In the genomic region with DNA sequence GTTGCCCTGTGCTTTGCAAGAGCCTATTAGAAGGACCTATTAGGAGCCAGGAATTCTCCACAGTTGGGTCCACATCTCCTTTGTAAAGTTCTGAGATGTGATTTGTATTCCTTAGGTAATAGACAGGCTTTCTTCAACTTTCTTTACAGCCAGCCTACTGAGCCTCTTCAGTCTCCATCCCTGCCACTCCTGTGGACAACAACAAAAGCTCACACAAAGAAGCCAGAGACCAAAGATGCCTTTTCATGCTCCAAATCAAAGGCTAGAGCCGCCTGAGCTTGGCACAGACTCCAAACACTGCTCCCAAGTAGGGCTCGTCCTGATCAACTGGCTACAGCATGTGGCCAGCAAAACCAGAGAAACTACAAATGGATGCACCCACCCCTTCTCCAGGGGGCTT, we compare ENCODE assay signal across 26 mouse cellular contexts.
A peak's percentile ranks its signal among the peaks of the same experiment; 100 is the strongest.
DNase-seq lines count a peak whose midpoint lies in the region; ATAC-seq and TF ChIP-seq lines count a peak whose summit lies in the region.
"Had no signal": no experiment of that assay in that cellular context is flagged by ENCODE, and none has a peak within 500 bp of the region (broad histone marks: within the 10 kb centered on the region; RNA-seq: fewer than 3 reads in every experiment).

No protein-coding gene starts in this region.

- H3K4me2 ChIP-seq in hindbrain, postnatal 0 days (ENCODE audit: low read depth, low read length), result no peak overlapping the region
- H3K4me2 ChIP-seq in midbrain, embryonic 13.5 days (replicated peaks), result no peak overlapping the region
- H3K4me2 ChIP-seq: embryonic facial prominence, embryonic 13.5 days; heart, embryonic 15.5 days; hindbrain, embryonic 12.5 days; limb, embryonic 13.5 days; liver, embryonic 11.5 days; lung, embryonic 15.5 days had no signal

- no peaks in the 10 kb centered on the region for H3K27me3 ChIP-seq in hindbrain, embryonic 10.5 days (ENCODE audit: insufficient read depth, poor library complexity, severe bottlenecking)
- H3K27me3 ChIP-seq in hindbrain, postnatal 0 days (ENCODE audit: insufficient read depth, low read length), result no peaks in the 10 kb centered on the region
- H3K27me3 ChIP-seq in midbrain, embryonic 13.5 days, result no peaks in the 10 kb centered on the region
- H3K27me3 ChIP-seq: CH12.LX; embryonic facial prominence, embryonic 13.5 days; heart, embryonic 15.5 days; hindbrain, embryonic 12.5 days; limb, embryonic 13.5 days; lung, embryonic 15.5 days had no signal

- no peaks in the 10 kb centered on the region for H3K9me3 ChIP-seq in hindbrain, embryonic 10.5 days
- no peaks in the 10 kb centered on the region for H3K9me3 ChIP-seq in hindbrain, postnatal 0 days (ENCODE audit: low read length)
- H3K9me3 ChIP-seq in midbrain, embryonic 13.5 days, result no peaks in the 10 kb centered on the region
- H3K9me3 ChIP-seq: embryonic facial prominence, embryonic 13.5 days; heart, embryonic 10.5 days; heart, embryonic 15.5 days; hindbrain, embryonic 12.5 days; lung, embryonic 15.5 days had no signal

- no peak overlapping the region for H3K9ac ChIP-seq in hindbrain, postnatal 0 days (replicated peaks; ENCODE audit: low read length)
- H3K9ac ChIP-seq in midbrain, embryonic 13.5 days (replicated peaks), result no peak overlapping the region
- H3K9ac ChIP-seq: embryonic facial prominence, embryonic 13.5 days; heart, embryonic 15.5 days; hindbrain, embryonic 12.5 days; limb, embryonic 13.5 days; lung, embryonic 15.5 days had no signal

- H3K27ac ChIP-seq in hindbrain, embryonic 10.5 days, result peak overlapping the region; percentile 62; the same call in 1 of the 2 replicates
- H3K27ac ChIP-seq in hindbrain, postnatal 0 days, result no peak overlapping the region
- H3K27ac ChIP-seq in midbrain, embryonic 13.5 days, result peak overlapping the region; percentile 9; the same call in 1 of the 2 replicates
- H3K27ac ChIP-seq: embryonic facial prominence, embryonic 13.5 days; heart, embryonic 10.5 days; heart, embryonic 15.5 days; hindbrain, embryonic 12.5 days; left cerebral cortex, adult 2 months; limb, embryonic 13.5 days; lung, embryonic 15.5 days had no signal

- DNase-seq in hindbrain, embryonic 10.5 days (ENCODE audit: low spot score), result no peak
- no peak for DNase-seq in hindbrain, postnatal 0 days (ENCODE audit: low spot score)
- peak; percentile 38 for DNase-seq in brain, adult 2 months (ENCODE audit: low read depth, low spot score)
- DNase-seq in embryo, embryonic 10.5 days (ENCODE audit: low spot score), result peak; percentile 19
- DNase-seq in B cell, adult 2 months, result no peak
- DNase-seq: adrenal gland, postnatal 10 days; cerebellum, adult 18-20 months; cerebellum, postnatal 14 days; gastrocnemius, postnatal 25 days; heart, adult 11 months; kidney, adult 11 months; kidney, postnatal 14 days; thymus, adult 2 months had no signal

- H3K4me1 ChIP-seq in hindbrain, embryonic 10.5 days (replicated peaks), result peaks cover 7% of the 10 kb centered on the region; the same call in 1 of the 2 replicates
- H3K4me1 ChIP-seq in hindbrain, postnatal 0 days (ENCODE audit: insufficient read depth, low read length), result no peaks in the 10 kb centered on the region
- peaks cover 9% of the 10 kb centered on the region for H3K4me1 ChIP-seq in midbrain, embryonic 13.5 days (replicated peaks)
- H3K4me1 ChIP-seq: embryonic facial prominence, embryonic 13.5 days; heart, embryonic 10.5 days; heart, embryonic 15.5 days; hindbrain, embryonic 12.5 days; limb, embryonic 13.5 days; lung, embryonic 15.5 days had no signal

- no peak for TF ChIP-seq CTCF in hindbrain, postnatal 0 days (IDR thresholded peaks at IDR 0.05; ENCODE audit: low read depth)

- H3K4me3 ChIP-seq in hindbrain, embryonic 10.5 days, result no peak overlapping the region
- no peak overlapping the region for H3K4me3 ChIP-seq in hindbrain, postnatal 0 days (ENCODE audit: low read length)
- H3K4me3 ChIP-seq in midbrain, embryonic 13.5 days (replicated peaks), result no peak overlapping the region
- H3K4me3 ChIP-seq: embryonic facial prominence, embryonic 13.5 days; heart, embryonic 10.5 days; heart, embryonic 15.5 days; hindbrain, embryonic 12.5 days; left cerebral cortex, adult 2 months; limb, embryonic 13.5 days; lung, embryonic 15.5 days had no signal

- H3K36me3 ChIP-seq in hindbrain, embryonic 10.5 days, result no peaks in the 10 kb centered on the region
- H3K36me3 ChIP-seq in hindbrain, postnatal 0 days (ENCODE audit: insufficient read depth, low read length), result no peaks in the 10 kb centered on the region
- no peaks in the 10 kb centered on the region for H3K36me3 ChIP-seq in midbrain, embryonic 13.5 days
- H3K36me3 ChIP-seq: embryonic facial prominence, embryonic 13.5 days; heart, embryonic 10.5 days; heart, embryonic 15.5 days; hindbrain, embryonic 12.5 days; limb, embryonic 13.5 days; lung, embryonic 15.5 days had no signal

- 11% methylated on average over 2 of the region's 2 CpGs for WGBS in hindbrain, embryonic 10.5 days
- WGBS in hindbrain, postnatal 0 days, result 12% methylated on average over 2 of the region's 2 CpGs
- 2% methylated on average over 2 of the region's 2 CpGs for WGBS in midbrain, embryonic 13.5 days

- ATAC-seq in hindbrain, postnatal 0 days, result no peak
- ATAC-seq in midbrain, embryonic 13.5 days, result no peak
- no peak for ATAC-seq in megakaryocyte, adult 5-6 weeks (ENCODE audit: poor library complexity, severe bottlenecking)
- no peak for ATAC-seq in frontal cortex, adult (ENCODE audit: low TSS enrichment)
- ATAC-seq: inflammation-experienced regulatory T-cells, adult 6 months had no signal

Comparison
In these comparisons a context has a peak if more than half of its experiments do, and no peak if none do; other contexts are left out.
1. DNase-seq: peak in brain, adult 2 months (single experiment) and embryo, embryonic 10.5 days (single experiment); none in hindbrain, embryonic 10.5 days (single experiment), hindbrain, postnatal 0 days (single experiment) and B cell, adult 2 months (0 of 2).